Mouse (Mus musculus) spleen, adult 2 months (tissue): ENCODE results near the gene Tanc1.

ENCODE experiments used
- CTCF ChIP-seq: fragments of 200-500 bp; IDR thresholded peaks from 2 replicates; pipeline ENCODE4 v1.5.1; 2011; ENCODE audit warnings: mild to moderate bottlenecking, inconsistent platforms; ENCODE audit not compliant: insufficient read depth, insufficient read length, insufficient replicate concordance; ENCODE audit errors: extremely low read depth
- POLR2A ChIP-seq: fragments of 200-500 bp; IDR thresholded peaks from 2 replicates; pipeline ENCODE4 v1.6.1; 2011; ENCODE audit warnings: low read depth, low read length, inconsistent platforms

DNA sequence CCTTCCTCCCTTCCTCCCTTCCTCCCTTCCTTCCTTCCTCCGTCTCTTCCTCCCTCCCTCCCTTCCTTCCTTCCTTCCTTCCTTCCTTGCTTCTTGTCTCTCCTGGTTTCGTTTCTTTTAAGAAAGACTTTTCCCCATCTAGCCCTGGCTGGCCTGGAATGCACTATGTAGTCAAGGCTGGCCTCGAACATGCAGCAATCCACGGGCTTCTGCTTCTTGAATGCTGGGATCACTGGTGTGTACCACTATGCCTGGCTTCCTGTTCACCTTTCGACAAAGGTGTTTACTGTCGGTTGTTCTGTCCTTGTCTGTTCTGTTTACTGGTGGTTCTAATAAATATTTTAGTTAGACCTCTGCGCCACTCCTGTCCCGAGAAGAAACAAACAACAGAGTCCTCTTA lies 10.4 kb upstream of the Tanc1 start:
- no peak for TF ChIP-seq CTCF
- no peak for TF ChIP-seq POLR2A
